Mouse (Mus musculus): ENCODE data around the gene Castor1. TPM values are rescaled to one million over a fixed set of nuclear protein-coding genes. Genes with fewer than 3 reads are reported as not detected.

The Castor1 gene
- polyA plus RNA-seq, 1 experiment from 2014 or later = 2.3 TPM

DNA sequence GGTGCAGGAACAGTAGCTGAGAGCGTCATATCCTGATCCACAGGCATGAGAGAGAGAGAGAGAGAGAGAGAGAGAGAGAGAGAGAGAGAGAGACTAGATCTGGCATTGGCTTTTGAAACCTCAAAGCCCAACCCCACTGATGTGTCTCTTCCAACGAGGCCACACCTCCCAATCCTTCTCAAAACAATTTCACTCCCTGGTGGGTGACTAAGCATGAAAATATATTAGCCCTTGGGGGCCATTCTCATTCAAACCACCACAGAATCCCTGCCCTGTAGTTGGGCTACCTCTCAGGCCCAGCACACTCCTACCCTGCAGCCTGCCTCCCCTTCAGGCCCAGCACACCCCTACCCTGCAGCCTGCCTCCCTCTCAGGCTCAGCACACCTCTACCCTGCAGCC is 34.9 kb downstream of the Castor1 start:
- H3K9me3 ChIP-seq (ENCODE audit: control insufficient read depth, low read length) = no peaks in the 10 kb centered on the region
- no peak overlapping the region for H3K9ac ChIP-seq (replicated peaks; ENCODE audit: low read depth, low read length)
- no peak for ATAC-seq
- 80% methylated on average over 2 of the region's 2 CpGs for WGBS
- no peak overlapping the region for H3K27ac ChIP-seq (ENCODE audit: low read length)
- no peaks in the 10 kb centered on the region for H3K36me3 ChIP-seq (ENCODE audit: control insufficient read depth, insufficient read depth)
- H3K4me3 ChIP-seq (replicated peaks; ENCODE audit: low read length) = no peak overlapping the region
- no peaks in the 10 kb centered on the region for H3K4me1 ChIP-seq (replicated peaks; ENCODE audit: control insufficient read depth, insufficient read depth, low read length)
- H3K4me2 ChIP-seq (ENCODE audit: low read length) = no peak overlapping the region
- H3K27me3 ChIP-seq (replicated peaks; ENCODE audit: control insufficient read depth, insufficient read depth, low read length) = no peaks in the 10 kb centered on the region

DNA sequence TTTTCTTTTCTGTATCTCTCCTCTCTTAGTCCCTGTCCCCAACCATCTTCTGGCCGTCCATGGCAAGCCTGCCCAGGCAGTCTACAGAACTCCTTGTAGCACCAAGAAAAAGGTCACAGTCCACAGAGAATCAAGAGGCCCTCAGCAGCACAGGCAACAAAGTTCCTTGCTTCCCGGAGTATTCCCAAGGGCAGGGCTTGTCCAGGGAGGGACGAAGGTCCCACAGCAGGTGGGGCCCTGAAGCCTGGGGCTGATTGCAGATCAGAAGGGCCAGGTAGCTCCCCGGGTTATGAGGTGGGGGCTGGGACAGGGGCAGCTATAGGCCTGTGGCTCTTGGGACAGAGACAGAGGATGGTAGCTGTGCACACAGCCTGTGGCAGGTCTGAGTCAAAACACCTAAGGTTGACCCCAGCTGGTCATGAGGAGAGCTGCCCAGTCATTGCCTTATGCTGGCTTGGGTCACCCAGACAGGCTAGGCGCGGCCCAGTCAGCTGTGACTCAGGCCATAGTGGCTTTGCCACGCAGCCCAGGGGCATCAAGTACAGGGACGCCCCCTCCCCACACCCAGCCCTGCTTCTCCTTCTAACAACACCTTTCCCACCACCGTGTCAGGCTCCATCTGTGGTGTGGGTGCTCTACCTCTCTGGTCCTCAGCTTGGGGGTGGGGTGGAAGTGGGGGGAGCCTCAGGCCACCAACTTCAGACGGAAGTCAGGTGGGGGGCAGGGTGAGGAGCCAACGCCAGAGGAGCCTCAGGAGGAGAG is 39.0 kb downstream of the Castor1 start, which contains the start of gene Lif:
Lif (plus strand) TSS at position 712 of the 762 bp plus-strand sequence.
- Histone ChIP-seq H3K9me3 (ENCODE audit: control insufficient read depth, low read length) (no peaks in the 10 kb centered on the region), H3K4me2 (ENCODE audit: low read length) (no peak within 1 kb of the TSS), H3K4me3 (replicated peaks; ENCODE audit: low read length) (no peak within 1 kb of the TSS), H3K4me1 (replicated peaks; ENCODE audit: control insufficient read depth, insufficient read depth, low read length) (peaks cover 16% of the 10 kb centered on the region), H3K27ac (ENCODE audit: low read length) (no peak within 1 kb of the TSS), H3K27me3 (replicated peaks; ENCODE audit: control insufficient read depth, insufficient read depth, low read length) (no peaks in the 10 kb centered on the region), H3K36me3 (ENCODE audit: control insufficient read depth, insufficient read depth) (no peaks in the 10 kb centered on the region), H3K9ac (replicated peaks; ENCODE audit: low read depth, low read length) (no peak within 1 kb of the TSS)
- ATAC-seq = no peak
- 71% methylated on average over 11 of the region's 11 CpGs for WGBS

DNA sequence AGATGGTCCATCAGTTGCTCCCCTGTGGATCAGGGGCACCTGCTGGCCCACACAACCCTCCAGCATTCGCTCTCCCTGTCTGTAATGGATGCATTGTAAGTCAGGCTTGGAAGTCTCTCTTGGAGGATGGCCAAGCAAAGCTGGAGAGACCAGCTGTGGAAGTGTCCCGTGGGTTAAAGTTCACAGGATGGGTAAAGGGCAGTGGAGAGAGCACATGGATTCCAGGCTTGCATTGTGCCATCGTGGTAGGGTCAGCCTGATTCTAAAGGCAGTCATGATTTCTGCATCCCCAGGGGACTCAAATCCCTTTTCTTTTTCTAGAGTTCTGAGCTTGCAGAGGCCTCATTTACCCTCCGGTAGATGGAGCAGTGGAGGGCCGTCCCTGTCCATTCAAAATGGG is 39.7 kb downstream of the Castor1 start:
- H3K27ac ChIP-seq (ENCODE audit: low read length) = no peak overlapping the region
- no peaks in the 10 kb centered on the region for H3K9me3 ChIP-seq (ENCODE audit: control insufficient read depth, low read length)
- no peak for ATAC-seq
- no peak overlapping the region for H3K9ac ChIP-seq (replicated peaks; ENCODE audit: low read depth, low read length)
- H3K36me3 ChIP-seq (ENCODE audit: control insufficient read depth, insufficient read depth) = no peaks in the 10 kb centered on the region
- WGBS = 53% methylated on average over 5 of the region's 5 CpGs
- no peak overlapping the region for H3K4me2 ChIP-seq (ENCODE audit: low read length)
- no peaks in the 10 kb centered on the region for H3K27me3 ChIP-seq (replicated peaks; ENCODE audit: control insufficient read depth, insufficient read depth, low read length)
- H3K4me3 ChIP-seq (replicated peaks; ENCODE audit: low read length) = no peak overlapping the region
- peaks cover 18% of the 10 kb centered on the region for H3K4me1 ChIP-seq (replicated peaks; ENCODE audit: control insufficient read depth, insufficient read depth, low read length)

DNA sequence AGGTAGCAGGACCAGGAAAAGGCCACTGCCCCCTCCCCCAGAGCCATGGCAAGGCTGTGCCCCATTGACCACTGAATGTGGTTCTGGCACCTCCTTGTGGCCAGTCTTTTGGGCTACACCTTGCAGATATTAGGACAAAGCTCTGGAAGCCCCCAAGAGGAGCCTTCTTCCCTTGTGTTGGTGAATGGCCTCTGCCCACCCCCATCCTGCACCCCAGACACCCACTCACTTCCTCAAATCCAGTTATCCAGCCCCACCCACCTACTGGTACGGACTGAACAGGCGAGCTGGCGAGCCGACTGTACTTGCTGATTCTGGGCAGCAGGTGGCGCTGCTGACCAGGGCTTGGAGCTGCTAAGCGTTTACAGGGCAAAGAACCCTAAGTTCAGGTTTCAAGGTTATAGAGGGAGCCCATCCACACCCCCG is 40.6 kb downstream of the Castor1 start:
- H3K9ac ChIP-seq (replicated peaks; ENCODE audit: low read depth, low read length) = no peak overlapping the region
- H3K4me1 ChIP-seq (replicated peaks; ENCODE audit: control insufficient read depth, insufficient read depth, low read length) = peaks cover 18% of the 10 kb centered on the region
- H3K4me2 ChIP-seq (ENCODE audit: low read length) = peak overlapping the region; percentile 40
- peak; percentile 58 for ATAC-seq
- no peaks in the 10 kb centered on the region for H3K27me3 ChIP-seq (replicated peaks; ENCODE audit: control insufficient read depth, insufficient read depth, low read length)
- WGBS = under 1% methylated on average over 7 of the region's 7 CpGs
- no peaks in the 10 kb centered on the region for H3K9me3 ChIP-seq (ENCODE audit: control insufficient read depth, low read length)
- H3K4me3 ChIP-seq (replicated peaks; ENCODE audit: low read length) = no peak overlapping the region
- no peak overlapping the region for H3K27ac ChIP-seq (ENCODE audit: low read length)
- H3K36me3 ChIP-seq (ENCODE audit: control insufficient read depth, insufficient read depth) = no peaks in the 10 kb centered on the region

DNA sequence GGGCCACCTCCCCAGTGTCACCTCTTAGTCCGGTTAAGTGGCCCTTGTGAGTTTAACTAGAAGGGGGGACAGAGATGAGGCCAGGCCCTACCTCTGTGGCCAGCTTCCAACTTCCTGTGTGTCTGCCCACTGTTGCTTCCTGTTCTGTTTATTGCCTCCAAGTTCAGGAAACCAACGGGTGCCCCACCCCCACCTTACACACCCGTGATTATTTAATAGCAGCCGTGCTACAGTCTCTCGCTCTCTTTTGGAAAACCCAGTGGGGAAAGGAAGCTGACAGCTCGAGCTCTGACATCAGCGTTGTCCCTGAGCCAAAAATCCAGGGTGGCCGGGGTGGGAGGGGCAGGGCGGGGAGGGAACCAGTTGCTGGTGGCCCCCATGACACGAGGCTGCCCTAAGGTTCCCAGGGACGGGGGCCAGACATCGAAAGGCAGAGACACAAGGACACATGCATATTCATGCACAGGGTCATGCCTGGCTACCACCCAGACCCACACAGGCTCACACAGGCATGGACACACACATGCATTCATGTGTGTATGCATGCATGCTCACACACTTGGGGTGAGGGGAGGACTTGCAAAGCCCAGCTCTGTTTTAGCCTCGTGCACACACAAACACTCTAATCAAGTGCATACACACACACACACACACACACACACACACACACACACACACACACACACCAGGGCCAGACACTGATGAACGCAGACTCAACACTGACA is 42.6 kb downstream of the Castor1 start:
- no peak overlapping the region for H3K27ac ChIP-seq (ENCODE audit: low read length)
- no peak overlapping the region for H3K4me3 ChIP-seq (replicated peaks; ENCODE audit: low read length)
- no peaks in the 10 kb centered on the region for H3K36me3 ChIP-seq (ENCODE audit: control insufficient read depth, insufficient read depth)
- 23% methylated on average over 14 of the region's 14 CpGs for WGBS
- H3K4me2 ChIP-seq (ENCODE audit: low read length) = peak overlapping the region; percentile 24
- no peak overlapping the region for H3K9ac ChIP-seq (replicated peaks; ENCODE audit: low read depth, low read length)
- peaks cover 18% of the 10 kb centered on the region for H3K4me1 ChIP-seq (replicated peaks; ENCODE audit: control insufficient read depth, insufficient read depth, low read length)
- no peaks in the 10 kb centered on the region for H3K9me3 ChIP-seq (ENCODE audit: control insufficient read depth, low read length)
- H3K27me3 ChIP-seq (replicated peaks; ENCODE audit: control insufficient read depth, insufficient read depth, low read length) = peaks cover 11% of the 10 kb centered on the region
- ATAC-seq = peak; percentile 32

DNA sequence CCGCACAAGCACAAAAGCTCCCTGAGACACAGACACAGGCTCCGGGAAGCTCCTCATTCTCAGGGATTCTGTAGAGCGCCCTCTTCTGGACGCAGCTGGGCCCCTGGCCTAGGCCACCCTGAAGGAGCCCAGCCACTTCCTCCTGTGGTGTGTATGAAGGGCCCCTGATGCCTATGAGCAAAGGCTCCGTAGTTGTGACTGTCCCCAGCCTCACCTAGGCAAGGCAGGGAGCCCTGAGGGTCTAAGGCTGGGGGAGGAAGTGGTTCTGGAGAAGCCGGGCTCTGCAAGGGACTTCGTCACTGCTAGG is 43.1 kb downstream of the Castor1 start:
- Histone ChIP-seq H3K27me3 (replicated peaks; ENCODE audit: control insufficient read depth, insufficient read depth, low read length) (peaks cover 16% of the 10 kb centered on the region), H3K9ac (replicated peaks; ENCODE audit: low read depth, low read length) (no peak overlapping the region), H3K4me1 (replicated peaks; ENCODE audit: control insufficient read depth, insufficient read depth, low read length) (peaks cover 20% of the 10 kb centered on the region), H3K4me3 (replicated peaks; ENCODE audit: low read length) (no peak overlapping the region), H3K27ac (ENCODE audit: low read length) (no peak overlapping the region), H3K4me2 (ENCODE audit: low read length) (no peak overlapping the region), H3K36me3 (ENCODE audit: control insufficient read depth, insufficient read depth) (no peaks in the 10 kb centered on the region), H3K9me3 (ENCODE audit: control insufficient read depth, low read length) (no peaks in the 10 kb centered on the region)
- 39% methylated on average over 7 of the region's 7 CpGs for WGBS
- no peak for ATAC-seq

DNA sequence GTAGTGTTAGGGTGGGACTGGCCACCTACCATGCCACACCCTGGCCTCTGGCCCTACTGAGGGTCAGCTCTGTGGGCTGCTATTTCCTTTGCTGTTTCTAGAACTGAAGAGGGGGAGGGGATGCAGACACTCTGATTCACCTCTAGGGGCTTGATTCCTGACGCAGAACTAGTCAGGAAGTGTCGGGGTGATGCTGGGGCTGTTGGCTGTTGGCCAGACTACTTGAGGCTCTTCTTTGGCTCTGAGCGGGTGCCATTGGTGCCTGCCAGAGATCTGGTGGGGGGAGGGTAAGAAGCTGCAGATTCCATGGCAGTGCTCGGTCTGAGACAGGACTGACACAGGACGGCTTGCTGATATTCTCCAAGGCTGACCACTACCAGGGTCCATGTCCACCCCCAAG is 43.9 kb downstream of the Castor1 start:
- Histone ChIP-seq H3K4me1 (replicated peaks; ENCODE audit: control insufficient read depth, insufficient read depth, low read length) (peaks cover 26% of the 10 kb centered on the region), H3K36me3 (ENCODE audit: control insufficient read depth, insufficient read depth) (no peaks in the 10 kb centered on the region), H3K27ac (ENCODE audit: low read length) (no peak overlapping the region), H3K9ac (replicated peaks; ENCODE audit: low read depth, low read length) (no peak overlapping the region), H3K4me3 (replicated peaks; ENCODE audit: low read length) (no peak overlapping the region), H3K4me2 (ENCODE audit: low read length) (no peak overlapping the region), H3K27me3 (replicated peaks; ENCODE audit: control insufficient read depth, insufficient read depth, low read length) (peaks cover 19% of the 10 kb centered on the region), H3K9me3 (ENCODE audit: control insufficient read depth, low read length) (no peaks in the 10 kb centered on the region)
- ATAC-seq = peak; percentile 44
- WGBS = 8% methylated on average over 5 of the region's 5 CpGs

DNA sequence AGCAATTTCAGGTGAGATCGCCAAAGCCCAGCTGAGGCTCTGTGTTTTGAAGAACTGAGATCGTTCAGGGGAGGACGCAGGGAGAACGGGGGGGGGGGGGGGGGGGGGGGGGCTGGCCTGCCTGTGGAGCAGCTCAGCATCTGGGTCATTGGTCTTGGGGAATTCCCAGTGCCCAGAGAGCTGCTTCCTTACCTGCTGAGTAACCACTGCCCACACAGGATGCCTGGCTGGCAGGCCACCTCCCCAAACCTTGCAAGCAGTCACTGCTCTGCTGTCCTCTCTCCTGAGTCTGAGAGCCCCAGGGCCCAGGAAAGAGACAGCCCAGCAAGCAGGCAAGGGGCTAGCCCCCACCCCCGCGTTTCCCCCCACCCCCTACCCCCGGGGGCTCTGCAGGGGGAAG is 44.8 kb downstream of the Castor1 start:
- 18% methylated on average over 5 of the region's 7 CpGs for WGBS
- Histone ChIP-seq H3K36me3 (ENCODE audit: control insufficient read depth, insufficient read depth) (no peaks in the 10 kb centered on the region), H3K9ac (replicated peaks; ENCODE audit: low read depth, low read length) (no peak overlapping the region), H3K4me2 (ENCODE audit: low read length) (no peak overlapping the region), H3K4me1 (replicated peaks; ENCODE audit: control insufficient read depth, insufficient read depth, low read length) (peaks cover 29% of the 10 kb centered on the region), H3K4me3 (replicated peaks; ENCODE audit: low read length) (no peak overlapping the region), H3K9me3 (ENCODE audit: control insufficient read depth, low read length) (no peaks in the 10 kb centered on the region), H3K27me3 (replicated peaks; ENCODE audit: control insufficient read depth, insufficient read depth, low read length) (peaks cover 26% of the 10 kb centered on the region), H3K27ac (ENCODE audit: low read length) (no peak overlapping the region)
- ATAC-seq = no peak

DNA sequence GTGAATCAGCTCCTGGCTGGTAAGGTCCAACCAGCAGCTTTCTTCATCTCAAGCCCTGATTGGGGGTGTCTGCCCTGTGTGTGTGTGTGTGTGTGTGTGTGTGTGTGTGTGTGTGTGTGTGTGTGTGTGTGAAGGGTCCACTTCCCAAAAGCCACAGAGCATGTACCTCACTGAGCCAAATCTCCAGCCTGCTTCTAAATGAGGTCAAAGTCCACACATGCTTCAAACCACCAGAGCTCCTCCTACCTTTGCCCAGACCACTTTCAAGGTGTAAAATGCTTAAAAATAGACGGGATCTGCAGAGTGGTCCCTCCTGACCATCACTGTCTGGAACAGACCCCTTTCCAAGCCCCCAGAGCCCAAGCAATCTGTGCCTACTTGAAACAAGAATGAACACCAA is 45.3 kb downstream of the Castor1 start:
- 44% methylated on average over 1 of the region's 1 CpGs for WGBS

More for the DNA sequence above, 45.3 kb downstream of the Castor1 start:
- H3K4me1 ChIP-seq (replicated peaks; ENCODE audit: control insufficient read depth, insufficient read depth, low read length) = peaks cover 29% of the 10 kb centered on the region
- no peaks in the 10 kb centered on the region for H3K36me3 ChIP-seq (ENCODE audit: control insufficient read depth, insufficient read depth)
- H3K27me3 ChIP-seq (replicated peaks; ENCODE audit: control insufficient read depth, insufficient read depth, low read length) = peaks cover 31% of the 10 kb centered on the region
- H3K9ac ChIP-seq (replicated peaks; ENCODE audit: low read depth, low read length) = no peak overlapping the region
- no peaks in the 10 kb centered on the region for H3K9me3 ChIP-seq (ENCODE audit: control insufficient read depth, low read length)
- no peak for ATAC-seq
- no peak overlapping the region for H3K4me2 ChIP-seq (ENCODE audit: low read length)
- H3K4me3 ChIP-seq (replicated peaks; ENCODE audit: low read length) = no peak overlapping the region
- no peak overlapping the region for H3K27ac ChIP-seq (ENCODE audit: low read length)
